Mouse (Mus musculus) intestine, embryonic 15.5 days (tissue): Measurements from ENCODE around the gene Atp2a3. TPM values are rescaled to one million over a fixed set of nuclear protein-coding genes. Genes with fewer than 3 reads are reported as not detected.

Experiments
- ATAC-seq: fragments of 200-750 bp; cut with Nextera tagmentation; 2 replicates; pipeline ENCODE4 v1.8.0; 2017; ENCODE audit warnings: moderate TSS enrichment, moderate library complexity
- H3K27ac ChIP-seq: fragments of 300-500 bp; sonication (generic); 2 replicates; pipeline ENCODE4 v1.5.1; 2015; ENCODE audit warnings: mild to moderate bottlenecking, inconsistent platforms
- H3K27me3 ChIP-seq: fragments of 300-500 bp; sonication (generic); replicated peaks from 2 replicates; pipeline ENCODE4 v1.6.1; 2015; ENCODE audit warnings: inconsistent platforms
- H3K36me3 ChIP-seq: fragments of 300-500 bp; sonication (generic); 2 replicates; pipeline ENCODE4 v1.6.1; 2015; ENCODE audit warnings: inconsistent platforms
- H3K4me1 ChIP-seq: fragments of 300-500 bp; sonication (generic); replicated peaks from 2 replicates; pipeline ENCODE4 v1.6.1; 2015; ENCODE audit warnings: inconsistent platforms
- H3K4me2 ChIP-seq: fragments of 300-500 bp; sonication (generic); replicated peaks from 2 replicates; pipeline ENCODE4 v1.6.1; 2015; ENCODE audit warnings: mild to moderate bottlenecking, inconsistent platforms
- H3K4me3 ChIP-seq: fragments of 300-500 bp; sonication (generic); replicated peaks from 2 replicates; pipeline ENCODE4 v1.5.1; 2015; ENCODE audit warnings: inconsistent platforms
- H3K9ac ChIP-seq: fragments of 300-500 bp; sonication (generic); 2 replicates; pipeline ENCODE4 v1.6.1; 2015; ENCODE audit warnings: inconsistent platforms
- H3K9me3 ChIP-seq: fragments of 300-500 bp; sonication (generic); 2 replicates; pipeline ENCODE4 v1.6.1; 2016; ENCODE audit warnings: inconsistent platforms
- WGBS: fragments of 180-500 bp; shearing (Covaris S2); methylation state at CpG from one replicate; pipeline ENCODE4 v1.1.7; 2015; 5-methylcytosine and 5-hydroxymethylcytosine counted together
- polyA plus RNA-seq: library from polyadenylated mRNA; unstranded; fragments of >200 nt; fragmentation: Nextera tagmentation; extraction: Ambion mirVana; gene quantifications from 2 replicates; pipeline ENCODE4 v1.2.1, GENCODE M21; 2015

Gene Atp2a3
- polyA plus RNA-seq, 1 experiment from 2014 or later, result 23.5 TPM

DNA sequence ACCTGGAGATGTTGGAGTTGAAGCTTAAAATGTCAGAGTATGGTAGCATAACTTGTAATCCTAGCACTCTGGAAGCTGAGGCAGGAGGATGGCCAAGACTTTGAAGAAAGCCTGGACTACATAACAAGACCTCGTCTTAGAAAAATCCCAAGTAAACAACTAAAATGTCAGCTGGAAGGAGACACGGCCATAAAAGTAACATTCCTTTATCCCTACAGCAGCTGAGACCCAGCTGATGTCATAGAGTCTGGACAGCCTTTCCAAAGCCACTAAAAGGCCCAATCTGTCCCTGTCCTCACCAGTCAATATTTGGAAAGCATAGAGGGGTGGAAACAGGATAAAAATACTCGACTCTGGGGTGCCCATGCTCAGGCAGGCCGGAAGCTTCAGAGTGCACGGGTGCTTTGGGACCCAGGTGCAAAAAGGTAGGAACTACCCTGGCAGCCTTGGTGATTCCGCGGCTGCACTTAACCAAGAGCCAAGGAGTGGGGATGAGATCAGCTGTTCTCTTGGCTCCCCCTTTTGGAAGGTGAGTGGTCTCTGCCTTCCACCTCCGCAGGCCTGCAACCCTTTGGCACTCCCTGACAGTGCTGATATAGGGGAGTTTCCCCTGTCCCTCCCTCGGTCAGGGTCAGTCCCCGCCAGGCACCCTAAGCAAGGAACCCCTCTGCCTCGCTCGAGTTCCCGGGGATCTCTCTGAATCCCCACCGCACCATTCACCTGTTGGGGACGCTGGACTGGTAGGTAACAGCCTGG lies 867 bp upstream of the Atp2a3 start:
- no peaks in the 10 kb centered on the region for H3K36me3 ChIP-seq
- WGBS, result 28% methylated on average over 15 of the region's 15 CpGs
- peaks cover 11% of the 10 kb centered on the region for H3K27me3 ChIP-seq
- peaks cover 44% of the 10 kb centered on the region for H3K4me1 ChIP-seq
- H3K9me3 ChIP-seq, result no peaks in the 10 kb centered on the region
- 0 out of 2 replicates have a peak overlapping the region, but pooled peaks have one; percentile 27 for H3K9ac ChIP-seq
- no peak for ATAC-seq
- H3K27ac ChIP-seq, result 0 out of 2 replicates have a peak overlapping the region, but pooled peaks have one; percentile 3
- H3K4me3 ChIP-seq, result peak overlapping the region; percentile 40; the same call in 1 of the 2 replicates
- H3K4me2 ChIP-seq, result peak overlapping the region; percentile 84

DNA sequence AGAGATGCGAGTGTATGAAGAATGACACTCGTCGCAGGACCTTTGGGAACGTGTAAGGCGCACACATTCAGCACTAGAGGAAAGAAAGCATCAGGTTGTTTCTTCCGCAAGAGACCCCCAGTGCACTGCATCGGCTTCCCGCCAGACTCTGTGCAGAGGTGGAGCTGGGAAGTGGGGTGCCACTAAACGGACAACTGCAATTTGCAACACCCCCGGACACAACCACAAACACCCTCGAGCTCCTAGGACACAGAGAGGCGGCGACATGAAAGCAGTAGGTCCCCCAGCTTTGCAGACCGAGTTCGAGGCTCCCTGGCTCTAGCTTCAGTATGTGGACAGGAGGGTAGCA lies 272 bp upstream of the Atp2a3 start:
- peaks cover 50% of the 10 kb centered on the region for H3K4me1 ChIP-seq
- H3K36me3 ChIP-seq, result no peaks in the 10 kb centered on the region
- peaks cover 11% of the 10 kb centered on the region for H3K27me3 ChIP-seq
- 13% methylated on average over 15 of the region's 15 CpGs for WGBS
- H3K4me3 ChIP-seq, result peak overlapping the region; percentile 40
- H3K9me3 ChIP-seq, result no peaks in the 10 kb centered on the region
- peak overlapping the region; percentile 27; the same call in 1 of the 2 replicates for H3K9ac ChIP-seq
- no peak for ATAC-seq
- 0 out of 2 replicates have a peak overlapping the region, but pooled peaks have one; percentile 25 for H3K27ac ChIP-seq
- H3K4me2 ChIP-seq, result peak overlapping the region; percentile 84

DNA sequence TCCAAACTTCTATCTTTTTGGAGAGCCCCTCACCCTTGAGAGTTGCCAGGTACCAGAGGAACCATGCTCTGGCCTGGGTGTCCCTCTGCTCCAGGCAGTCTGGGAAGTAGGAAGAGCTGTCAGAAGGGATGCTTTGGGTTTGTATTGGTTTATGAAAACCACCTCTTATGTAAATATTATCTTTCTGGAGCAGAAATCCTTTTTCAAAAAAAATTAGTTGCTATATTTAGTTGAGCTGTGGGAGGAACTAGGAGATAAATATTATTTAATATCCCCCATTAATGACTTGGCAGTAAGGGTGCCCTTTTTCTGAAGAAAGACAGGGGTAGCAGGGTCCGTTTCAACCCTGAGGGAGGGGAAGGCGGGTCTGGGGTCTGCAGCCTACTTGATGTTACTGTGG lies 1.4 kb downstream of the Atp2a3 start:
- Histone ChIP-seq H3K27ac (peak overlapping the region; percentile 69), H3K4me2 (peak overlapping the region; percentile 35; the same call in 1 of the 2 replicates)
- WGBS, result 58% methylated on average over 2 of the region's 2 CpGs

DNA sequence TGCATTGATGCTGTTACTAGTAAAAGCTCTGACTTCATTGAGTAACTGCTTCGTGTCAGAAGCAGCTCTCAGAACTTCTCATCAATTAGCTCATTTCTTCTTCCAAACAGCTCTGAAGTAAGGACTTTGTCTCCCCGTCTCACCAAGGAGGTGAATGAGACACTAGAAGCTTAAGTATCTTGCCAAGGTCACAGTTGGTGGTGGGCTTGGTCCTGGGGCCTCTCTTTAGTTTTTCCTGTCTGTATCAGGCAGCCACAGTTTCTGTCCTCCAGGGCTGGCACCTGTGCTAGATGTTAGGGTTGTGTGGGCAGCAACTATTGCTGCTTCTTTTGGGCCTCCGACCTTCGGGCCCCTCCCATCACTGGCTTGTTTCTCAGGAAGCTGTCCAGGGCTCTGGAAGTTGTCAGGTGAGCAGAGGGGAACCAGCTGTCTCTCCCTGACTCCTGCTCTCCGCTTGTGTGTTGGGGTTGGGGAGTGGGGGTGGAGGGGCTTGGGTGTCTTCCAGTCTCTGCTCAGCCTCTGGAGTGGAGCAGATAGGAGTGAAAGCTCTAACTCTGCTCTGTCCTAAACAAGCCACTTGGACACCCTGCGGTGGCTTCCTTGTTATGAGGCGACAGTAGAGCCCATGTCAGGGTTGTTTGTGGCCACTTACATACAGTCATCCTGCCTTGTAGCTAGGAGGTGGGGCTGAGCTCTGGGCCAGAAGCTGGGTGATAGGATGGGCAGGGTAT lies 2.3 kb downstream of the Atp2a3 start:
- H3K36me3 ChIP-seq, result no peaks in the 10 kb centered on the region
- H3K27me3 ChIP-seq, result peaks cover 11% of the 10 kb centered on the region
- peak; percentile 51 for ATAC-seq
- WGBS, result 27% methylated on average over 7 of the region's 7 CpGs
- H3K27ac ChIP-seq, result peak overlapping the region; percentile 69
- peak overlapping the region; percentile 22 for H3K4me2 ChIP-seq
- H3K4me3 ChIP-seq, result no peak overlapping the region
- H3K9ac ChIP-seq, result no peak overlapping the region
- no peaks in the 10 kb centered on the region for H3K9me3 ChIP-seq
- H3K4me1 ChIP-seq, result peaks cover 53% of the 10 kb centered on the region

More for the DNA sequence above, 1.4 kb downstream of the Atp2a3 start:
- Histone ChIP-seq H3K27me3 (peaks cover 11% of the 10 kb centered on the region), H3K4me3 (no peak overlapping the region), H3K9ac (no peak overlapping the region), H3K4me1 (peaks cover 53% of the 10 kb centered on the region), H3K36me3 (no peaks in the 10 kb centered on the region), H3K9me3 (no peaks in the 10 kb centered on the region)
- ATAC-seq, result no peak

DNA sequence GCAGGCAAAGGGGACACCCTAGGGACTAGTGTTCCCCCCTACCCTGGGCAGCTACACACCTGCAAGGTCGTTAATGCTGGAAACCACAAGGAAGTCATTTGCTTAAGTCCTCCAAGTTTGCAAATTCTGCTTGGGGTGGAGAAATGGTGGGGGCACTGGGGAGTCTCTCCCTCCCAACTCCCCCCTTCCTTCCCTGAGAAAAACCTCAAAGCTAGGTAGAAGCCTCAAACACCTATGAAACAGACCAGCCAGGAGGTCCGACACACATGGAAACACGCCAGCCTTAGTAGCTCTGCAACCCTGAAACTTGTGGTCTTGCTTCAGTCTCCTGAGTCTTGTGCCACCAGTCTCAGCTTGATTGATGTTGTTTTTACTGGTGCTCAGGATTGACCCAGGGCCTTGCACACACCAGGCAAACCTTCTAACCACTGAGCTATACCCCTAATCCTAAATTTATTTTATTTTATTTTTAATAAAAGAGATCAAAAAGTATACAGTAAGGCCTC lies 2.9 kb downstream of the Atp2a3 start:
- no peak for ATAC-seq
- WGBS, result 39% methylated on average over 3 of the region's 3 CpGs
- Histone ChIP-seq H3K4me2 (peak overlapping the region; percentile 14), H3K36me3 (no peaks in the 10 kb centered on the region), H3K27me3 (peaks cover 11% of the 10 kb centered on the region), H3K9ac (no peak overlapping the region), H3K4me3 (no peak overlapping the region), H3K9me3 (no peaks in the 10 kb centered on the region), H3K4me1 (peaks cover 53% of the 10 kb centered on the region), H3K27ac (peak overlapping the region; percentile 69)

DNA sequence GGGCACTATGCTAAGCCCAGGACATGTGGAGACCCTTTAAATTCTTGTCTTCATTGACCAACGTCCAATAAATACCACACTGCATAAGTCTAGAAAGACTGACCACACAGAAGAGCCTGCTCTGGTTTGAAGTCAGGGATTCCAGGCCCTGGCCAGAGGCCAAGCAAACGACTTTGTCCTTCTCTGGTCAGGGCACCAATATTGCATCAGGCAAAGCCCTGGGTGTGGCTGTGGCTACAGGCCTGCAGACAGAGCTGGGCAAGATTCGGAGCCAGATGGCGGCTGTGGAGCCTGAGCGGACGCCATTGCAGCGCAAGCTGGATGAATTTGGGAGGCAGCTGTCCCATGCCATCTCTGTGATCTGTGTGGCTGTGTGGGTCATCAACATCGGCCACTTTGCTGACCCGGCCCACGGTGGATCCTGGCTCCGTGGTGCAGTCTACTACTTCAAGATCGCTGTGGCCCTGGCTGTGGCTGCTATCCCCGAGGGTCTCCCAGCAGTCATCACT lies 14.1 kb downstream of the Atp2a3 start:
- Histone ChIP-seq H3K4me2 (no peak overlapping the region), H3K4me3 (no peak overlapping the region), H3K27ac (no peak overlapping the region), H3K9ac (no peak overlapping the region), H3K36me3 (no peaks in the 10 kb centered on the region), H3K27me3 (no peaks in the 10 kb centered on the region), H3K4me1 (no peaks in the 10 kb centered on the region), H3K9me3 (no peaks in the 10 kb centered on the region)
- 79% methylated on average over 13 of the region's 13 CpGs for WGBS
- no peak for ATAC-seq

DNA sequence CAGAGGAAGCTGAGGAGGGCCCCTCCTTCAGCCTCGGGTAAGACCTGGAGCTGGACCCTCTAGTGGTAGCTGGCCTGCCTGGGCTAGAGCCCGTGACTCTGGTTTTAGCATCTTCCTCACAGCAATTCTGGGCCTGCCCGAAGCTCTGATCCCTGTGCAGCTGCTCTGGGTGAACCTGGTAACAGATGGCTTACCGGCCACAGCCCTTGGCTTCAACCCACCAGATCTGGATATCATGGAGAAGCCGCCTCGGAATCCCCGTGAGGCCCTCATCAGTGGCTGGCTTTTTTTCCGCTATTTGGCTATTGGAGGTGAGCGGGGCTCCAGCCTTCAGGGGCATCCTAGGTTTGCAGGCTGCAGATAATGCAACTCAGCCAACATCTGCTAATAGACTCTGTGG lies 21.5 kb downstream of the Atp2a3 start:
- H3K4me1 ChIP-seq, result peaks cover 5% of the 10 kb centered on the region

DNA sequence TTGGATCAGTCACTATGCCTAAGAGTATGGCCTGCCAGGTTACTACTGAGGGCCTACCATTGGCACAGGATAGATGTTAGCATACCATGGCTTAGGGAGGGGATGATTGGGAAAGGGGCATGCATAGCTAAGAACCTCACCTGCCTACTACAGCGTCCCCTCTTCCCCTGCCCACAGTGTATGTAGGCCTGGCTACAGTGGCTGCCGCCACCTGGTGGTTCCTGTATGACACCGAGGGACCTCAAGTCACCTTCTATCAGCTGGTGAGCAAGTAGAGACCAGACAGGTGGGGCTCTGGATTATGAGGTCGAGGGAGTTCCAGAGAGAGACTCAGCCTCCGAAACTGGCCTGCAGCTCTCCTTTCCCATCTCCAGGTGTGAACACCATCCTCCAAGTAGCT lies 22.3 kb downstream of the Atp2a3 start:
- Histone ChIP-seq H3K4me2 (no peak overlapping the region), H3K27me3 (no peaks in the 10 kb centered on the region), H3K27ac (no peak overlapping the region), H3K4me1 (peaks cover 5% of the 10 kb centered on the region), H3K4me3 (no peak overlapping the region), H3K36me3 (no peaks in the 10 kb centered on the region), H3K9ac (no peak overlapping the region), H3K9me3 (no peaks in the 10 kb centered on the region)
- WGBS, result 40% methylated on average over 5 of the region's 5 CpGs
- ATAC-seq, result no peak

More for the DNA sequence above, 21.5 kb downstream of the Atp2a3 start:
- no peak overlapping the region for H3K4me2 ChIP-seq
- H3K9ac ChIP-seq, result no peak overlapping the region
- ATAC-seq, result no peak
- 87% methylated on average over 9 of the region's 9 CpGs for WGBS
- H3K36me3 ChIP-seq, result no peaks in the 10 kb centered on the region
- H3K27ac ChIP-seq, result no peak overlapping the region
- no peak overlapping the region for H3K4me3 ChIP-seq
- H3K27me3 ChIP-seq, result no peaks in the 10 kb centered on the region
- H3K9me3 ChIP-seq, result no peaks in the 10 kb centered on the region

DNA sequence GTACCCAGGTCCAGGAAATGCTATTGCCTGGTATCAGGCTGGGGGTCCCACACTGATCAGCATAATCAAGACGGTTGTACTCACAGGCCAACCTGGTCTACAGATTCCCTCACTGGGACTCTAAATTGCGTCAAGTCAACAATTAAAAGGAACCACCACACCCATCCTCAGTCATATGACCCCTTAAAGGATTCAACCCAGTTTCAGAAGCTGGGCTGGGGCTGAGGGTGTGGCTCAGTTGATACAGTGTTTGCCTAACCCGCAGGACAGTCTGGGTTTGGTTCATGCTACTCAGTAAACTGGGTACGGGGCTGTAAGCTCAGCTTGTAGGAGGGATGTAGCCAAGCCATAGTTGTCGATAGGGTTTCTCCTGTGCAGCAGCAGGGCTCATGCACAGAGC lies 25.8 kb downstream of the Atp2a3 start:
- WGBS, result 65% methylated on average over 5 of the region's 5 CpGs
- H3K4me2 ChIP-seq, result no peak overlapping the region
- H3K9me3 ChIP-seq, result no peaks in the 10 kb centered on the region
- H3K27ac ChIP-seq, result no peak overlapping the region
- peaks cover 20% of the 10 kb centered on the region for H3K4me1 ChIP-seq
- no peaks in the 10 kb centered on the region for H3K27me3 ChIP-seq
- peak; percentile 43; the same call in 1 of the 2 replicates for ATAC-seq
- H3K9ac ChIP-seq, result no peak overlapping the region
- H3K4me3 ChIP-seq, result no peak overlapping the region
- no peaks in the 10 kb centered on the region for H3K36me3 ChIP-seq

DNA sequence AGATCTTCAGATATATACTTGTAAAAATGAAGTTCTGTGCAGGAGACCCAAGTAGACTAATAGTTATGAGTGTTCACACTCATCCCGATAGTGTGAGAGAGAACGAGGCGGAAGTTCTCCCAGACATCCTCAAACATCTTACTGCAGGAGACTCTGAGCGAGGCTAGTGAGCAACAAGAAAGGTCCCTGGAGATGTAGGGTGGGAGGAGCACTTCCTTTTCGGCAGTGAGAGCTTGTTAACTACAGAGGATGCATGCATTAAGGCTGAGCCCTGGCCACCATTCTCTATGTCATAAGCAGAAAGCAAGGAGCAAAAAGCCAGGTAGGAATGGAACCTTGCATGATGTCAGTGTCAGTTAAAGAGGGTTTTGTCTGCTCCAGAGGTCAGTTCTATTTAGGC lies 26.3 kb downstream of the Atp2a3 start:
- Histone ChIP-seq H3K27ac (no peak overlapping the region), H3K9me3 (no peaks in the 10 kb centered on the region), H3K27me3 (no peaks in the 10 kb centered on the region), H3K4me1 (peaks cover 25% of the 10 kb centered on the region), H3K4me2 (no peak overlapping the region), H3K36me3 (no peaks in the 10 kb centered on the region), H3K4me3 (no peak overlapping the region), H3K9ac (no peak overlapping the region)
- ATAC-seq, result no peak
- WGBS, result 58% methylated on average over 5 of the region's 5 CpGs

DNA sequence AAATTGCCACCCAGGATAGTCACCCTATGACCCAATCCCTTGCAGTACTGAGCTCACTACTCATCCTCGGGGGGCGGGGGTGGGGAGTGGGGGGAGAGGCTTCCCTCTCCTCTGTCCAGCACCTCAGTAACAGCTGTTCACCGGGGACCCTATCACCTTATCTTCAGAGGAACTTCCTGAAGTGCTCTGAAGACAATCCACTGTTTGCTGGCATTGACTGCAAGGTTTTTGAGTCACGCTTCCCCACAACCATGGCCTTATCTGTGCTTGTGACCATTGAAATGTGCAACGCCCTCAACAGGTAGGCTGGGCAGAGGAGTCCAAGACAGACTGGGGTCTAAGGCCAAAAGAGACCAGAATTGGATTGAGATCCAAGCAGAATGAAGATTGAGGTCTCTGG lies 26.8 kb downstream of the Atp2a3 start:
- Histone ChIP-seq H3K9ac (no peak overlapping the region), H3K4me1 (peaks cover 26% of the 10 kb centered on the region), H3K4me3 (no peak overlapping the region), H3K9me3 (no peaks in the 10 kb centered on the region), H3K36me3 (no peaks in the 10 kb centered on the region), H3K4me2 (no peak overlapping the region), H3K27me3 (no peaks in the 10 kb centered on the region), H3K27ac (no peak overlapping the region)
- no peak for ATAC-seq
- 66% methylated on average over 5 of the region's 5 CpGs for WGBS

DNA sequence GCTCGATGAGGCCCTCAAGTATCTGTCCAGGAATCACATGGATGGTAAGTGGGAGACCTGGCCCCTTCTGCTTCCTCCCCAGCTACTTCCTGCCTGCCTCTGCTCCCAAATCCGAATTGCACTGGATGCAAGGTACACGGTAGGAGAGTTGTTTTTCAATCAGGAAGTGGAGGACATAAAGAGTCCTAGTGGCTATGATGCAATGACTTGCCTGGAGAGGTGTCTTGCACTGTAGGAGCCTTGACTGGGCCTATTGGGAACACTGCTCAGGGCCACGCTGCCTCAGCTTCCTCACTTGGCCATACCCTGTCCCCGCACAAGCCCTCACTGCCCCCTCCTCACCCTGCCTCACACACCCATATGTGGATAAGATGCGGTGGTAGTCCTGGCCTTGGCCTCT lies 28.1 kb downstream of the Atp2a3 start:
- Histone ChIP-seq H3K27ac (no peak overlapping the region), H3K36me3 (no peaks in the 10 kb centered on the region), H3K9me3 (no peaks in the 10 kb centered on the region), H3K4me1 (peaks cover 26% of the 10 kb centered on the region), H3K9ac (no peak overlapping the region), H3K4me3 (no peak overlapping the region), H3K4me2 (no peak overlapping the region), H3K27me3 (no peaks in the 10 kb centered on the region)
- peak; percentile 42 for ATAC-seq
- WGBS, result 73% methylated on average over 6 of the region's 6 CpGs
